Mouse (Mus musculus) inflammation-experienced regulatory T-cells, adult 6 months (primary cell): Measurements from ENCODE around the gene Enho. TPM values are rescaled to one million over a fixed set of nuclear protein-coding genes. Genes with fewer than 3 reads are reported as not detected.

Experiments used
- ATAC-seq: one replicate; pipeline ENCODE4 v1.8.0; 2017
- polyA plus RNA-seq, 3 experiments: library from polyadenylated mRNA; unstranded; fragments of 100-300 nt; shearing (Covaris generic); gene quantifications; one replicate each; pipeline ENCODE4 v1.2.1; 2017

Enho gene
- polyA plus RNA-seq, 3 experiments from 2014 or later: not detected

- ATAC-seq: no peak
These were observed 11.8 kb downstream of the Enho start for GRCm38 (mm10) chr4:41628202-41628927.

DNA sequence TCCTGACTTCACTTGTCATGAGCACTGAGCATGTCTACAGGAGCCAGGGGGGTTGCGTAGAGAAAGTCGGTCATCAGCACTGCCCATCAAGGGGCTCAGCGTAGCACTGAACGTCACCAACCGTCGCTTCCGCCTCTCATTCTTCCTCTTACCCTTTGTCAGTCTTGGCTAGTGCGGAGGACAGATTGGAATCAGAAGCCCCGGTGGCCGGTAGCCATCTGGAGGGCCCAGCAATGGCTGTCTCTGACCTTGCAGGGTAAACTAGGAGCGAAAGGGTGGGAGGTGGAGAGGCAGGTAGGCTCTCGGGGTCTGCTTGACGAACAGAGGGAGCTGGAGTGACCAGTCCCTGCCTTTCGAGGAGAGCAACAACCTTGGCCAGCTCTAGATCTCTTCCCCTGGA is 18.1 kb downstream of the Enho start:
- ATAC-seq: no peak

- no peak for ATAC-seq
These were observed 21.0 kb downstream of the Enho start for GRCm38 (mm10) chr4:41618916-41619746.

DNA sequence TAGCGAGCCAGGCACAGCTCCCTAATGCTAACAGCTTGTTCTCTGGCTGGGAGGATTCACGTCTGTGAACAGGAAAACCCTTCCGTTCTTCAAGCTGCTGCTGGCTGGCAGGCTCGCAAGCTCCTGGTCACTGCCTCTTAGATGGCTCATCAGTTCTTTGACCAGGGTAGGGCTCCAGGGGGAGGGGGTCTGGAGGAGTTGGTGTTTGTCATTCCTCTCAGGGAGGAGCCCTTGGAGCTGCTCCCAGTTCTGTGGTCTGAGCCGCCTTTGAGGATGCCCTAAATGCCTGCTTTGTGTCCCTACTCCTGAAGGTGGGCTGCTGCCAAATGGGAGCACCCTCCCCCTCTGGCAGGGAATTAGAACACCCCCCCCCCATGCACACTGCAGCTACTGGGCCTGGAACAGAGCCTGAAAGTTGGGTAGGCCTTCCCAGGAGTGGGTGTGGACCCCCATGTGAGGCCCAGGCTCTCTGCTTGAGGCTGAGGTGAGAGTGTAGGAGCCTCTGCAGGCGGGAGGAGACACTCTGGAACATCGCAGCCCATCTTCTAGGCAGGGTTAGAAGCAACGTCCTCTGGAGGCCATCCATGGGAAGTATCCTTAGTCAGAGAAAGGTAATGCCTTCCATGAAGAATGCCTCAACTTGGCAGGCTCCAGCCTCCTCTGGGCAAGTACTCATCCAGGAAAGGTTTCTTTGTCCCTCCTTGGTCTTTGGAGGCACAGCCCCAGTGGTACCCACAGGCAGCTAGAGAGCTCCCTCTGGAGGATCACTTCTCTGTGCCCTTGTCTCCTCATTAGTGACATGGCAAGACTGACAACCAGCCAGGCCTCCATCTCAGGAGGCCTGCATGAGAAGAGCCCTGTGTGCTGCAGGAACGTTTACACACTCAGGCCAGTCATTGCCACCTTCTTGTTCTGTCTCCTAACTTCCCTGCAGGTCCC is 24.2 kb downstream of the Enho start:
- no peak for ATAC-seq

GRCm38 (mm10) chr4:41614156-41614555 is 26.0 kb downstream of the Enho start:
- peak; percentile 73 for ATAC-seq

DNA sequence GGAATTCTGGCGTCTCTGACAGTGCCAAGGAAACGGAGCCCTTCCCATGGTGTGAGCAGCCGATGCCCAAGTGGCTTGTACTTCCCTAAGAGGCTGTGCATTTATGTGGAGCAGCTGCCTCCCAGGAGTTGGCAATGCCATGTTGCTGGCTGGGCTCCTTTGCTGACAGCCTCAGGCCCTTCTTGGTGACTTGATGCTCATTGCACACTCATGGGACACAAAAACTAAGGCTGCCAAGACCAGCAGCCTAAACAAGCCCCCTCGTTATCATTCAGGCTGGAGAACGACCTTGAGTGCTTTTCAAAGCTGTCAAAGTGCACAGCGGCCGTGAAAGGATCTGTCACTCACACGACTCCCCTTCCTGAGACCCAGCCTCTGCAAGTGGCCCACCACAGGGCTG is 28.0 kb downstream of the Enho start:
- ATAC-seq: no peak

- ATAC-seq: no peak
These were observed 29.5 kb downstream of the Enho start for GRCm38 (mm10) chr4:41610594-41610980.

DNA sequence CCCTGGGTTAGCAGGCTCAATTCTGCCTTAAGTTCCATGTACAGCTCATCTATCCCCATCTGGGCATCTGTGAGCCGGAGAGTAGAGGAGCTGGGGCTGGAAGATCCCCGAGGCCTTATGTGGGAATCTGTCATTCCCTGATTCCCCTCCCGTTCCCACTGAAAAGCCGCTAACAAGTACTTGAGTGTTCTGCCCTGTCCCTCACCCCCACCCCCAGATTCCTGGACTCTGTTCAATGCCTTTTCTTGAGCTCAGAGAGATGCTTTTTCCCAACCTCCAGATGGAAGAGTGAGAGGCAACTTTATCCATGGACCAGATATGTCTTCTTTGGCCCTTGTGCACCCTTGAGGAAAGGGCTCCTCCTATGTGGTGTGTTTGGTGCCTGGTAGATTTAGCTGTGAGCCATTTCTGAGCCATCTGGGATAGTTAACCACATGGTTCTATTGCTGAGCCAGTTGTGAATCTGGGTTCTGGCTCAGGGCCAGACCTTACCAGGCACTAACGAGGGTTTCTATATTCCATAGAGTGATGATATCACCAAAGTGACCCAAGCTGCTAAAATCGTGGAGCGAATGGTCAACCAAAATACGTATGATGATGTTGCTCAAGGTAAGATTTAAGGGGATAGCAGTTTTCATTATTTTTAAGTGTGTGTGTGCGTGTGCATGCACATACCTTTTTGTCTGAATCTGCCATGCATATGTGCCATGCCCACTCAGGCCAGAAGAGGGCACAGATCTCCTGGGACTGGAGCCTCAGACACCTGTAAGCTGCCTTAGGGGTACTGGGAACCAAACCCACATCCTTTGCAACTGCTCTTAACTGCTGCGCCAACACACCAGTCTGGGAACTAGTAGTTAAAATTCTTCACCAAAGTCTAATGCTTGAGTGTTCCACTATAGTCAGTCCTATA is 30.2 kb downstream of the Enho start:
- no peak for ATAC-seq

GRCm38 (mm10) chr4:41606784-41607183 is 33.3 kb downstream of the Enho start:
- no peak for ATAC-seq

GRCm38 (mm10) chr4:41604476-41605396 is 35.4 kb downstream of the Enho start:
- no peak for ATAC-seq

DNA sequence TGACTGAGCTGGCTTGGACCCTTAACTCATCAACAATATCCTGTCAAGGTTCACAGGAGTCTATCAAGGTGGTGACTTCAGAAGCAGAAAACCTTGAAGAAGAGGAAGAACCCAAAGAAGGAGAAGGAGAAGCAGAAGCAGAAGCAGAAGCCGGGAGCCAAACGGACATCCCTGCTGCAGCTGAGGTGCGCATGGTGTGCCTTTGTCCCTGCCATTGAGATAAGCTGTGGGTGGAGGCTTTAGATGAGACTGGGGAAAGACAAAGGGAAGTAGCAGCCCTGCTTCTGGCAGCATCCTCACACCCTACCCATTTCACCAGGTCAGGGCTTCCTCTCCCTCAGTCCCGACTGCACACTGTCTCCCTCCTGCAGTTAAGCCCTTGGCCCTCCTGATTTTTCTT is 37.3 kb downstream of the Enho start:
- no peak for ATAC-seq

Other genes starting within 250 kb of the Enho start
- gene Kif24, start 175.4 kb downstream of the Enho start, polyA plus RNA-seq: 1 to 10 TPM; 1.2 to 4.7 (median 1.5) TPM
- gene Nudt2, start 175.2 kb downstream of the Enho start, polyA plus RNA-seq: 10 to 100 TPM; 15.3 to 22.1 (median 17.8) TPM
- gene AI464131, start 137.2 kb downstream of the Enho start, polyA plus RNA-seq: not detected
- gene 1110017D15Rik, start 123.0 kb downstream of the Enho start, polyA plus RNA-seq: not detected
- gene Fam219a, start 70.8 kb downstream of the Enho start, polyA plus RNA-seq: under 1 TPM; 0.17 to 0.47 (median 0.28) TPM
- not detected for gene Dnaic1, start 70.5 kb downstream of the Enho start, polyA plus RNA-seq
- not detected for gene Cntfr, start 56.8 kb upstream of the Enho start, polyA plus RNA-seq
- gene Il11ra1, start 59.7 kb upstream of the Enho start, polyA plus RNA-seq: 10 to 100 TPM in 1 of 3 experiments, 1 to 10 TPM in 2; 4.0 to 13.8 (median 7.7) TPM
- 10 to 100 TPM; 51.3 to 65.6 (median 54.5) TPM for gene Rpp25l, start 73.2 kb upstream of the Enho start, polyA plus RNA-seq
- 100 to 1,000 TPM in 1 of 3 experiments, 10 to 100 TPM in 2; 88.8 to 122 (median 95.5) TPM for gene Dctn3, start 82.8 kb upstream of the Enho start, polyA plus RNA-seq
- not detected for gene Arid3c, start 90.8 kb upstream of the Enho start, polyA plus RNA-seq
- gene Galt, start 114.9 kb upstream of the Enho start, polyA plus RNA-seq: 100 to 1,000 TPM in 1 of 3 experiments, 10 to 100 TPM in 2; 43.1 to 105 (median 70.1) TPM
- gene Sigmar1, start 115.8 kb upstream of the Enho start, polyA plus RNA-seq: 10 to 100 TPM; 31.8 to 42.9 (median 34.1) TPM
- 10 to 100 TPM in 1 of 3 experiments, 1 to 10 TPM in 2; 4.7 to 11.9 (median 6.4) TPM for gene Ccl27a, start 133.9 kb upstream of the Enho start, polyA plus RNA-seq